Mouse (Mus musculus): Measurements from ENCODE around the gene Sowaha.

Gene Sowaha

DNA sequence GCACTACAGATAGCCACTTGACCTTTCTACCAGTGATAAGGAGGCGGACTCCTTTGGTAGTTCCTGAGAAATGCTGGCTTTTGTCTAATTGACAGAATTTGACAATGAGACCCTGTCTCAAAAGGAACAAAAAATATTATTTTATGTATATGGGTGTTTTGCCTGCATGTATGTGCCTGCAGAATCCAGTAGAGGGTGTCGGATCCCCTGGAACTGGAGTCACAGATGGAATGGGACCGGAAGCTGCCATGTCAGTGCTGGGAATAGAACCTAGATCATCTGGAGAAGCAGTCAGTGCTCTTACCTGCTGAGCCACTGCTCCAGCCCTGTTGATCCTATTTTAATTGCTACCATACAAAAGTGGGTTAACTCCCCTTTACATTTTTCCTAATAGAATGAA is 7.4 kb downstream of the Sowaha start:
- no peak for DNase-seq (ENCODE audit: low spot score)

DNA sequence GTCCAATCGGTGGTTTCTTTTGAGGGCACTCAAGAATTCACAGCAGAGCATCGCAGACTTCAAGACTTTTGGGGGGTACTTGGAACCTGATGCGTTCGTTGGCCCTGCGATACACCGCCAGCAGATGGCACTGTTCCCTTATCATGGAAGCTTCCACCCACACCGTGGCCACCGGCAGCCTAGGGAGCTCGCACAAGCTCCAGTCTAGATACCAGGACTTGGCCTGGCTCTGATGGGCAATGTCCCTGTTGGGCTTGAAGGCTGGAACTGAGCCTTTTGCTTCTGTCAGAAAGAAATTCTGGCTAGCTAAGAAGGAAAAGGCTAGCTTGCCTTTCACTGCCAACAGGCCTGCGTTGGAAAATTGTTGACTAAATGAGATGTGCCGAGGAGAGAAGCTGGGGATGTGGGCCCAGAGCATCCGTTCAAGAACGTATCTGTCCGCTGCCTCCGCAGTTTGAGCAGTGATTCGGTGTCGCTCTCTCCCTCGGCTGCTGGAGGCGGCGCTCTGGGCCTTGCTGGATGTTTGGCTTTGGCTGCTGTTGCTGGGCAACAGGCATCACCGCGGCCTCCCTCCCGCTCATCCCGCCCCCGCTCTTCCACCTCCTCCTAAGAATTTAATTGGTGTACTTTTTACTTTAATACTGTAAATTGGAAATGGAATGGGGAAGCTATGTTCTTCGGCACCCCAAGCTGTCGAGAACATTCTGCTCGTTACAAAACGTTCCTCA is 9.9 kb downstream of the Sowaha start, which contains the start of gene Gm9837:
Gm9837 (minus strand) TSS at position 512 of the 728 bp plus-strand sequence.
- peak; percentile 97 for DNase-seq (ENCODE audit: low spot score)

DNA sequence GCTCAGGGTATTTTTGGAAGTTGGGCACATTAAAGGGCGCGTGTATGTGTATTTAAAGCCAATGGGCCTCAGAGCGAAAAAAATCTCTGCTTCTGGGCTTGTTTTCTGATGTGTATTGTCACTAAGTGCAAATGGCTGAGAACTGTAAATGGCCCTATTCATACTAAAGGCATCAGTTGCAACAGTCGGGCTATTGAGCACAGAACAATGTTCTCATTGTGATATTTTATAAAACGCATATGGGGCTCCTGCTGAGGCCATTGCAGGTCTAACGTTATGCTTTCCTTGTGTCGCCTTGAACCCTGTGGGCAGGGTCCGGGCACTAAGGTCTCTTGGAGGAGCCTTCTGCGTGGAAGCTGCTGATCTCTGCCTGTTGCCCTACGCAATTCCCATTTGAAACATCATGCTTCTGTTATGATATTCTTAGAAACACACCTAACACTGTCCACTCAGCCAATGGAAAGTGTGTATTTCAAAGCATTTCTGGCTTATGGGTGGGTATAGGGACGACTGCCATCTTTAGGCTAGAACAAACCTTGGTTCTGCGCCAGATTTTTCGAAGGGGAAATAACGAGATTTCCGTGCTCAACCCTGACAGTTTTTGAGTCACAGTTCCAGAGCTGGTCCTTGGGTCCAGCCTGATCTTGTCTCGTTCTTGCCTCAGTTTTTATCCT is 10.6 kb downstream of the Sowaha start:
- DNase-seq (ENCODE audit: low spot score): no peak

DNA sequence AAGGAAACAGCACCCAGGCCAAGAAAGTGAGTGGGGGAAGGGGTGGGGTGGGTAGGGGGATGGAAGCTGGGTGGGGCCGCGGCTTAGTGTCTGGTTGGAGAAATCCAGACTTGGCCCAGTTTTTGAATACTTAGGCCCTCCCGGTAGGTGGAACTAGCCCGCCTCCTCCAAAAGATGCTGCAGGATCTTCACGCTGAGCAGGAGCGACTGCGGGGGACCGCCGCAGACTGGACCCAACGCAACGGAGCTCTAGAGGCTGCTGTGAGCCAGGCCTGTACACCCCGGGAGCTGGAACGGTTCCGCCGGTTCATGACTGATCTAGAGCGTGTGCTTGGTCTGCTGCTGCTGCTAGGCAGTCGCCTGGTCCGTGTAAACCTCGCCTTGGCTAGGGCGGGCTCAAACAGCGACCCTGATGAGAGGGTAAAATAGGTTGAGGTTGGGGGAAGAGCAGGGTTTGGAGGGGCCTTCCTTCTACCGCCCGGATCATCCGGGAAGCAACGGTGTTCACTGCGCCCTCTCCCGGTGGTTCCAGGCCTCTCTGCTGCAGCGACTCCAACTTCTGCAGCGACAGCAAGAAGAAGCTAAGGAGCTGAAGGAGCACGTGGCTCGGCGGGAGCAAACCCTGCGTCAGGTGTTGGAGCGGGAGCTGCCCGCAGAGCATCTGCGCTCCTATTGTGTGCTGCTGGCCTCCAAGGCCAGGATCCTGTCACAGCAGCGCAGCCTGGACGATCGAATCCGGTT is 13.7 kb downstream of the Sowaha start:
- peak; percentile 90 for DNase-seq (ENCODE audit: low spot score)

DNA sequence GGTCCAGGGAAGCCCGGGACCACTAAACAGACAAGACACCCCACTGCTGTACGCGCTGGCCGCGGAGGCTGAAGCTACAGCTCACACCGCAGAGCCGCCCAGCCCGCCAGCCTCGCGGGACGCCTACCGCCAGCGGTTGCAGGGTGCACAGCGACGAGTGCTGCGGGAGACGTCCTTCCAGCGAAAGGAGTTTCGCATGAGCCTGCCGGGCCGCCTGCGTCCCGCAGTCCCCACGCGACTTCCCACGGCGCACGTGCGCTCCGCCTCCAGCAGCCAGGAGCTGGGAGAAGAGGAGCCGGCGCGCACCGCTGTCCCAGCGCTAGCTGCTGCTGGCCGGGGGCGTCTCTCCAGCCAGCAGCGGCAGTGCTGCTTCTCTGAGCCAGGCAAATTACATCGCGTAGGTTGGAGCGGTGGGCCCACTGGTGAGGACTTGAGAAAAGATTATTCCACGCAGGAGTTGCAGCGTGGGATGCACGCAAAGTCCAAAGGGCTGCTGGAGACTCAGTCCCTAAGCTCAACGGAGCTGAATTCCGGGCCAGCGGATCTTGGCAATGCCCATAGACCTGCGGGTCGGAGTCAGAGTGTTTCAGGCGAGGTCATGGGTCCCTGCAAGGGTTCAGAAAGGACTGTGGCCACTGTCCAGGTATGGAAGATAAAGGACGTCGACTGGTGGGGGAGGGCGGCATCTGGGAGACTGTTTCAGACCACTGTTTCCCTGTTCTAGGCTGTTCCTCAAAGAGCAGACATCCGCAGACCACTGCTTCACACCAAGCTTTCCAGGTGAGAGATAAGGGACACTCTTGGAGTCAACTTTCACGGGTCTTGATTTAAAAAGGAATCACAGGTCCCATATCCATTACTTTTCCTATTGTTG is 16.3 kb downstream of the Sowaha start:
- DNase-seq (ENCODE audit: low spot score): peak; percentile 52

DNA sequence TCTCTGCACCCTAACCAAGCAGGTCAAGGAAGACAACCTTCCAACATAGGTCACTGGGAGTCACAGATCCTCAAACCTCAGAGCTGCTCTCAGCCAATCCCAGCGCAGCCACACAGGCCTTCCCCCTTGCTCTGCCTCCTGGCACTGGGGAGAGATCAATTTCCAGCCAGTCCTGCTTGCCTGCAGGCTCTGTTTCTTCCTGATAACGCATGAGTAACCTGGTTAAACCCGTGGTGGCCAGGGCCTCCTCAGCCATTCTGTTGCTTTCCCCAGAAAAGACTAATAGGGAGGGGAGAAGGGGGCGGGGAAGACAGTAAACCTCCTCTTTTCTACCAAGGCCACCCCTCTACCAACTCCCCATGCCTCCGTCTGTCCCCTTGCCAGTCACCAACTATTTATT is 18.3 kb downstream of the Sowaha start:
- no peak for DNase-seq (ENCODE audit: low spot score)

DNA sequence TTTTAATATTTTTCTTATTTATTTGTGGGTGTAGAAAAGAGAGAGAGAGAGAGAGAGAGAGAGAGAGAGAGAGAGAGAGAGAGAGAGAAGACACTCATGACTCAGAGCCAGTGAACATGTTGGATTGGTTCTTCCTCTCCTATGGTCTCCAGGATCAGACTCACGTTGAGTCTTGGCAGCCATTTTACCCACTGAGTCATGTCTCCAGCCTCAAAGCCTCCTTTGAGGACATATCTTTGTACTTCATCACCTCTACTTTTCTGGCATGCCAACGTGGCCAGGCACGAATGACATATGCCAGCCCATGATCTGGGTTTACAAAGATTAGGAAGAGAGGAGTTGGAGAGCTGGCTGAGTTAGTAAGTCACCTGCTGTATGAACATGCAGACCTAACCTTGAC is 19.9 kb downstream of the Sowaha start:
- DNase-seq (ENCODE audit: low spot score): no peak

DNA sequence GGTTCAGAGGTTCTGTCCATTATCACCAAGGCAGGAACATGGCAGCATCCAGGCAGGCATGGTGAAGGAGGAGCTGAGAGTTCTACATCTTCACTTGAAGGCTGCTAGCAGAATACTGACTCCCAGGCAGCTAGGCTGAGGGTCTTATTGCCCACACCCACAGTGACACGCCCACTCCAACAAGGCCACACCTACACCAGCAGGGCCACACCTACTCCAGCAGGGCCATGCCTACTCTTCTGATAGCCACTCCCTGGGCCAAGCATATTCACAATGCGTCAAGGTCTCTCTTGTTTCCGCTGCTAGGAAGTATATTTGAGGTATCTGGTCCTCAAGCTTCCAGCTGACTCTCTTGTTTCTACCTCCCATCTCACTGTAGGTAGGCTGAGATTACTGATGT is 21.1 kb downstream of the Sowaha start:
- DNase-seq (ENCODE audit: low spot score): no peak

DNA sequence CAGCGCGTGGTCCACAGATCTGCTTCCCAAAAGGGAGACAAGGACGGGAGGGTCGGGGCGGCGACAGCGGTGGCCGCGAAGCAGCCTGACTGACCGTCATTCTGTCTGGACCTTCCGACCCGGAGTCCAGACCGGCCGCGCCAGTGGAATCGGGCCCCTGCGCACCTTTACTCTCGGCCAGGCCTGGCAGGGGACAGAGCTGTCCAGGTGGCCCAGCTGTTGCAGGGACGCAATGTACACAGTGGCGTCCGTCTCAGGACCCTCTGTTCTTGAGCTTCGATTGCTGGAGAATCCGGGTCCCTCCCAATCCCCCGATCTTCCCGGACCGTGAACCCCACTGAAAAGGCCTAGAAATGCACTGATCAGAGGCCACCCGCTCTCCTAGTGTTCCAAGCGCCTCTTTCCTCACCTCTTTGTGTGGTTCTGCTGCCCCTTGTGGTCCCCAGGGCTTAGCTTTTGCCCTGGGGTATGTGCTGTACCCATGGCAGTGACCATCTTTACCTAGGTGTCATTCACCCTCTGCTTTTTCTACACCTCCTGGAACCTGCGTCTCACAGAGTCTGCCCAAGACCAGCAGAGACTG is 22.6 kb downstream of the Sowaha start:
- peak; percentile 55 for DNase-seq (ENCODE audit: low spot score)

DNA sequence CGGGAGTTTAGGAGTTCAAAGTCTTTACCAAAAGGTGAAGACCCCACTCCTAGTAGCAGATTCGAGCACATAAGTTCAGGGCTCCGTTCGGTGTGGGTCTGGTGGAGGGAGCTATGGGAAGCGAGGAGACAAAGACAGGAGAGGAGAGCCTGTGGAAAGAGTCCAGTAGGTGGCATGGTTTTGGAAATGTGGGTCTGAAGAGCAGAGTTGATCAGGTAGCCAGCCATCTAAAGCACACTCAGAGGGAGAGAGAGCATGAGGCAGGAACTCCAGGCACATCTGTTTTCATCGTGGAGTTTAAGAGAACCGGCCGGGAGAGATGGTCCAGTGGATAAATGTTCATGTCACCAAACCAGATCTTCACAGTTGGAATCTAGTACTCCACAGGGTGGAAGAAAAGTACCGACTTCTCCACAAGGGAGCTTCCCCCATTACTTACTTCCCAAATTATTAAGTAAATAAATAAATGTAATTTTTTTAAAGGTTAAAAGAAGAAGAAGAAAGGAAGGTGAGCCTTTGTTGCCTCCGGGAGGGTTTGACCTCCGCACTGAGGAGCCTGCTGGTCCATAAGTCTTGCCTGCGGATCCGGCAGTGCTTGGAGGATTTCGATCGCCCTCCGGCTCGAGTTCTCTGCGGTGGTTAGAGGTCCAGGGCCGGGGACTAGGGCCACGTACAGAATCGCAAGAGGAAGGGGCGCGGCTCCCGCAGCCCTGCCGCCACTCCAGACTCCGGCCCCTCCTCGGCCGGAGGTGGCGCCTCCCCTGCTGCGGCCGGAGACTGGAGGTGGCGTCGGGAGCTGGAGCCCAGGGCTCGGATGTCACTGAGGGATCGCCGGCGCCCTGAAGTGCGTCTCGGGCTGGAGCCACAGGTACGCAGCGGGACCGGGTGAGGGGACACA is 23.4 kb downstream of the Sowaha start, which contains the start of the genes Gm10447 and Shroom1:
Gm10447 (minus strand) TSS at position 637 of the 898 bp plus-strand sequence.
Shroom1 (plus strand) TSS at position 732 of the 898 bp plus-strand sequence.
- DNase-seq (ENCODE audit: low spot score): peak; percentile 76

DNA sequence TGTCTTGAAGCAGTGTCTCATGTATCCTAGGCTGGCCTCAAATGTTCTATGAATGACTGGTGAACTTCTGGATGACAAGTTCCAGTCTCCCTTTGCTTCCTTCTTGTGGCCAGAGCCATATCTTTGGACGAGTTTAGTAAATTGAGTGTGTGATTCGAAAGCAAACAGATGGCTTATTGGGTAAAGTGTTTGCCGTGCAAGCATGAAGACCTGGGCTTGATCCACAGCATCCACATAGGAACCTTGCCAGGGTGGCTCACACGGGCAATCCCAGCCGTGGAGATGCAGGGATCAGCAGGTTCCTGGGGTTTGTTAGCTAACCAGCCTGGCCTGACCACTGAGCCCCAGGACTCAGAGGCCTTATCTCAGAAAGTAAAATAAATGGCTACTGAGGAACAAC is 27.0 kb downstream of the Sowaha start:
- no peak for DNase-seq (ENCODE audit: low spot score)

DNA sequence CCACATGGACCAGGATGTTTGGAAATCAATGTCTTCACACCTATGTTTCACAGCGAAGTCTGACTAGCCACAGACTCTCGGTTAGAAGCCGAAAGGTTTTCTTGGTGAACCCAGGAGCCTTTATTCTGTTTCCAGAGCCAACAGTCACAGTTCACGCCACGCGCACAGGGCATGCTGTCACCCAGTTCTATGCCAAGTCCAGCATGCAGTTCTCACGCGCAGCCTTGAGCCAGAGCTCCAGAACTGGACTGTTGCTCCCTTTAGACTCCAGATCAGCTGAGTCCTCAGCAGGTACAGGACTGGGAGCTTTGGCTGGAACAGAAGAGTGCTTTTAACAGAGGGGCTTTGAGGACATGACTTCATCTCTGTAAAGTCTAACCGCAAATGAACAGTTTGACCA is 27.7 kb downstream of the Sowaha start:
- no peak for DNase-seq (ENCODE audit: low spot score)

DNA sequence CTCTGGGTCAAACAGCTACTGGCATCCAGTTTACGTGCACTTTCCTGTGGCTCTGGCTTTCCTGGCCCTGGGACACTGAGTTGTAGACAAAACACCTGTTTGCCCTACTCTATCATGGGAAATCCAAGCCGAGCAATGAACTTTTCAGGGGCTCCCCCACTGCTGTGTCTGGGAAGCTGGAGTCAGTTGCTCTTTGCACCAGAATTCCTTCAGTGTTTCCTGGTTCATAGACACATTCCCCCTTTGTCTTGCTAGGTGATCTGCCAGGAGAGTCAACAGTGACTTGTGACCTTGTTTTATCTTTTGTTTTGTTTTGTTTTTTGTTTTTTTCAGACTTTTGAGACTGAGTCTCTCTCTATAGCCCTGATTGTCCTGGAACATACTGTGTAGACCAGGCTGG is 28.7 kb downstream of the Sowaha start:
- DNase-seq (ENCODE audit: low spot score): no peak

DNA sequence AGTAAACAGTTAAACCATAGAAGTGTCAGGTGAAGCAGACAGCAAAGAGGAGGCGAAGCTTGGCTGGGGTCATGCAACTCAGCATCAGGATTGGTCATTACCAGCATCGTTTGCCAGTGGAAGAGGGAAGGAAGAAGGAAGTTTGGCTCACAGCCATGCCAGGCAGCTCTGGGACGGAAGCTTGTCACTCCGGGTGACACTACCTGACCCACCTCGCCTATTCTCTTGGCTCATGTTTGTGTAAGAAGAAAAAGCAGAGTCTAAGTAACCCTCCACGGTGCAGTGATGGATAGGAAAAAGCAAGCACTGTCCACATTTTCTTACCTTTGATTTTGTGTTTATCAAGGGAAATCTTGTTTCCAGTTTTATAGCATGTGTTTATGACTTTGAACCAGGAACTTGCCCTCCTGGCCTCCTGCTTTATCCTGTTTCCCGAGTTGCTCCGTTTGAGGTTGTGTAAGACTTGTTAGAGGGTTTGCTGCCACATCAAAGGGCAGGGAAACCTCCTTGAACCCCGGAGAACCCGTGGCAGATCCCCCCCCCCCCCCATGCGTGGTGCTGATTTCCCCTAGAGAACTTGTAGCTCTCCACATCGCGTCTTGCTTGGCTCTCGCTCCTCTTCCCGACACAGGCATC is 29.9 kb downstream of the Sowaha start:
- DNase-seq (ENCODE audit: low spot score): no peak

DNA sequence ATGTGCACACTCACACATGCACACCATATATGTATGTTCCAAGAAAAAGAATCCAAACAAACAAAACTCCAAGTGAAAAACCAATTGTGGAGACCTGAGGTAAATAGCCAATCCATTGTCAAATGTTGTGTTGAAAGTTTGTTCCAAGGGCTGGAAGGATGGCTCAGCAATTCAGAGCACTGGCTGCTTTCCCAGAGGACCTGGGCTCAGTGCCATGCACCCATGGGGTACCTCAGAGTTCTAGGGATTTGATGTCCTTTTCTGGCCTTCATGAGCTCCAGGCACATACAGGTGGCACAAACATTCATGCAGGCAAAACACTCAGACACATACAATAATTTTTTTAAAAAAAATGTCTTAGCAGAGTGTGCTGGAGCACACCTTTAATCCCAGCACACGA is 31.5 kb downstream of the Sowaha start:
- no peak for DNase-seq (ENCODE audit: low spot score)

DNA sequence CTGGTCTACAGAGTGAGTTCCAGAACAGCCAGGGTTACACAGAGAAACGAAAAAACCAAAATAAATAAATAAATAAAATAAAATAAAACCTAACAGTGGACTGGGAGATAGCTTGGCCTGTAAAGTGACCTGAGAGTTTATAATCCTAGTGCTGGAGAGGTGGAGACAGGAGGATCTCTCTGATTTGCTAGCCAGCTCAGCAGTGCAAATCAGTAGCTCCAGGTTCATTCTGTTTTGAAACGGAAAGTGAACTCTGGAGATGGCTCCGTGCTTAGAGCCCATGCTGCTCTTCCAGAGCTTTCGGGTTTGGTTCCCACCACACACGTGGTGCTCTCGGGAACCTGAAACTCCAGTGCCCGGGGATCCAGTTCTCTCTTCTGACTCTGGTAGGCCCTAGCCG is 32.1 kb downstream of the Sowaha start:
- DNase-seq (ENCODE audit: low spot score): no peak

DNA sequence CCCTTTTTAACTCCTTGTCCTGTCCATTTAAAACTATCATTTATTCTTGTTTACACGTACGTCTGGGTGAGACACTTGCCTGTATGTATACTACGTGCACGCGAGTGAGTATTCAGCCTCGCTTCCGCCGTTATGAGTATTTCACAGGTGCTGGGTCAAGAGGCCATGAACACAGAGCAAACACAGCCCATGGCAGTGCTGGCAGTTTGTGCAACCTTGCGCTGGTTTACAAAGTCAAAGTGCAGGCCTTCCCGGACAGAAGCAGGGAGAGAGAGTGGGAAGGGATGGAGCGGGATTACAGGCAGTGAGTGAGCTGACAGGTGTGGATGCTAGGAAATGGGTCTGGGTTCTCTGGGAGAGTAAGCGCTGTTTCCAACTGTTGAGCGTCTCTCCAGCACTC is 33.9 kb downstream of the Sowaha start:
- DNase-seq (ENCODE audit: low spot score): no peak

DNA sequence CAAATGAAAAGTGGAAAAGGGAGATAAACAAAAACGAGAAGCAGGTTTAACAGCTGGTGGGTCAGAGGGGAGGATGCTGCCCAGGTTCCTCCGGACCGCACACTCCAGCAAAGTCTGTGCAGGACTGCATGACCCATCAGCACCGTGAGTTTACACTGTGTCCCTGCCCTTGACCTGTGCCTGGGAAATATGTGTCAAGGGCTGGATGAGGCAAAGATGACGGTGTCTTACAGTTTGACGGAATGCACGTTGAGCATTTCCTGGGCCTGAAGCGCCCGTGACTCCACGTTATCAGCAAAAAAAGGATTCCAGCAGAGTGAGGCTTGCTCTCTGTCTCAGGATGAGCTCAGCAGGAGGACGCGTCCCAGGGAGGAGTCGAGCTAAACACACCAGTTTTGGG is 34.5 kb downstream of the Sowaha start:
- DNase-seq (ENCODE audit: low spot score): no peak

DNA sequence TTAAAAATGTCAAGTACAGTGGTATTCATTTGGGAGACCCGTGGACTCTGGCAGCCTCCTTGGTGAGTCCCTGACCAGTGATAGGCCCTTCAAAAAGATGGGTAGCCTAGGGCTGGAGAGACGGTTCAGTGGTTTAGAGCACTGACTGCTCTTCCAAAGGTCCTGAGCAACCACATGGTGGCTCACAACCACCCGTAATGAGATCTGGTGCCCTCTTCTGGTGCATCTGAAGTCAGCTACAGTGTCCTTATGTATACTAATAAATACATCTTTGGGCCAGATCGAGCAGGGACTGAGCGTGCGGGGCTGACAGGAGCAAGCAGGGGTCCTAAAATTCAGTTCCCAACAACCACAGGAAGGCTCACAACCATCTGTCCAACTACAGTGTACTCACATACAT is 36.2 kb downstream of the Sowaha start:
- no peak for DNase-seq (ENCODE audit: low spot score)

DNA sequence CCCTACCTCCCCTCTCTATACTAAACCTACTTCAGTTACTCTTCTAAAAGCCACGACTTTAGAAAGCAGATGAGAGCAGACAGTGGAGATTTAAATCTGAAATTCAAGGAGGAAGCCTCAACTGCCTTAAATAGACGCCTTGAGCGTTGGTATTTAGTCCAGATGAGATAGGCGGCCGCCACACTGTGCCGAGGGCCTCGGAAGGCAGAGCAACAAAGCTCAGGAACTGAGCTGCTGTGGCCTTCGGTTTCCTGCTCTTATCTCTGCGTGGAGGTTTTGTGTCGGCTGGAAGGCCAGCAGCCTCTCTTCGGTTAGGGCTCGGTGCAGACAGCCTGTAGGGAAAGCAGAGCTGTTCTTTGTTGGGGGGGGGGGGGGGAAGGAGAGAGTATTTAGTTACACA is 38.2 kb downstream of the Sowaha start:
- DNase-seq (ENCODE audit: low spot score): no peak

Measured in embryo, embryonic 10.5 days (tissue).